Comparison of ENCODE assay signal across 8 mouse cellular contexts in the genomic region with DNA sequence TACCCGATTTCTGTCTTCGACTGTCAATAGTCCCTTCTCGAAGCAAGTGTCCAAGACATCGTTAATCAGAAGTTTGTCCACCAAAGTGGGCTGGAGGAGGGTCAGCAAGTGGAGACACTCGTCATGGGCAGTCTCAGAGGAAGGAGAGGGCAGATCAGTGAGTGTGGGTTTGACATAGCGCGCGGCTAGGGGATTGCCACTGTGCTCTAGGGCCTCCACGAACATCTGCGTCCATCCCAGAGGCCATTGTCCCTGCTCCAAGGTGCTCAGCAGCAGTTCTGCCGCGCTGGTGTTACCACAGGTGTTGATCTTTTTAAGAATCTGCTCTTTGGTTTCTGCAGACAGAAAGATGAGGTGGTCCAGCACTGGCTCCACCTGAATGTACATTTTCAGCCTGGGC. TPM values are rescaled to one million over a fixed set of nuclear protein-coding genes. Genes with fewer than 3 reads are reported as not detected.
DNase-seq lines count a peak whose midpoint lies in the region; ATAC-seq lines count a peak whose summit lies in the region.

No protein-coding gene starts in this region.

- H3K4me3 ChIP-seq in hindbrain, embryonic 12.5 days: peak overlapping the region; percentile 44
- peak overlapping the region; percentile 71 for H3K4me3 ChIP-seq in liver, embryonic 11.5 days (ENCODE audit: low read depth, low read length)

- intact Hi-C loops in gastrocnemius, postnatal 14 days (cut with DNase I; ENCODE audit: low total_unique reads): no loop called here

- H3K27me3 ChIP-seq in hindbrain, embryonic 12.5 days: peaks cover 8% of the 10 kb centered on the region; the same call in 1 of the 2 replicates
- no peaks in the 10 kb centered on the region for H3K27me3 ChIP-seq in liver, embryonic 11.5 days (replicated peaks; ENCODE audit: control insufficient read depth, insufficient read depth, low read length)

- WGBS in hindbrain, embryonic 12.5 days: 37% methylated on average over 12 of the region's 12 CpGs
- WGBS in liver, embryonic 11.5 days: 27% methylated on average over 12 of the region's 12 CpGs

- peak overlapping the region; percentile 74 for H3K4me2 ChIP-seq in hindbrain, embryonic 12.5 days (replicated peaks)
- peak overlapping the region; percentile 68 for H3K4me2 ChIP-seq in liver, embryonic 11.5 days

- H3K27ac ChIP-seq in hindbrain, embryonic 12.5 days: no peak overlapping the region
- H3K27ac ChIP-seq in liver, embryonic 11.5 days (ENCODE audit: low read depth, low read length): peak overlapping the region; percentile 43; the same call in 1 of the 2 replicates

- no peaks in the 10 kb centered on the region for H3K9me3 ChIP-seq in hindbrain, embryonic 12.5 days (replicated peaks)
- H3K9me3 ChIP-seq in liver, embryonic 11.5 days (ENCODE audit: control insufficient read depth, low read length): no peaks in the 10 kb centered on the region

- H3K4me1 ChIP-seq in hindbrain, embryonic 12.5 days: peaks cover 13% of the 10 kb centered on the region
- H3K4me1 ChIP-seq in liver, embryonic 11.5 days (replicated peaks; ENCODE audit: control insufficient read depth, insufficient read depth, low read length): no peaks in the 10 kb centered on the region; the same call in 1 of the 2 replicates

- peak; percentile 53 for ATAC-seq in erythroblast, adult 5-6 weeks (replicated peaks; ENCODE audit: low FRiP score, poor library complexity, severe bottlenecking)
- ATAC-seq in hindbrain, embryonic 12.5 days (ENCODE audit: low FRiP score): peak; percentile 20; the same call in 1 of the 2 replicates
- ATAC-seq in liver, embryonic 11.5 days (replicated peaks; ENCODE audit: low FRiP score): peak; percentile 46
- ATAC-seq in frontal cortex, adult (ENCODE audit: low TSS enrichment): no peak

- H3K9ac ChIP-seq in hindbrain, embryonic 12.5 days: 0 out of 2 replicates have a peak overlapping the region, but pooled peaks have one; percentile 41
- peak overlapping the region; percentile 80 for H3K9ac ChIP-seq in liver, embryonic 11.5 days (ENCODE audit: low read depth, low read length)

- DNase-seq in gastrocnemius, adult 18-20 months (ENCODE audit: low spot score): peak; percentile 10
- DNase-seq in gastrocnemius, postnatal 14 days: no peak
- no peak for DNase-seq in liver, embryonic 11.5 days (ENCODE audit: low spot score)
- DNase-seq in natural killer cell, adult 2 months (ENCODE audit: low spot score in 2 of 2): peak; percentile 25 to 46
- no peak for DNase-seq in urinary bladder, postnatal 10 days (ENCODE audit: low spot score)

- no peaks in the 10 kb centered on the region for H3K36me3 ChIP-seq in hindbrain, embryonic 12.5 days
- no peaks in the 10 kb centered on the region for H3K36me3 ChIP-seq in liver, embryonic 11.5 days (ENCODE audit: control insufficient read depth, insufficient read depth, low read length)

RNA-seq across cellular contexts. Expression of gene Ifih1, which starts 0.6 kb away (rescaled TPM):
- total RNA-seq in gastrocnemius, adult 18-20 months (2021): 1 to 10 TPM; 3.5 to 3.8 TPM
- total RNA-seq in gastrocnemius, postnatal 14 days (2021): 1 to 10 TPM; 1.9 to 2.7 TPM
- total RNA-seq in erythroblast, adult 5-6 weeks (2015; ENCODE audit: low replicate concordance): 26.3 and 28.8 TPM in 2 replicates
- total RNA-seq in erythroblast, adult 5-6 weeks (2017; ENCODE audit: low replicate concordance): 39.8 and 51.7 TPM in 2 replicates
- polyA plus RNA-seq in hindbrain, embryonic 12.5 days (2016; fragmentation: Nextera tagmentation; extraction: Ambion mirVana): 2.0 and 2.3 TPM in 2 replicates
- polyA plus RNA-seq in liver, embryonic 11.5 days (2014; fragmentation: Nextera tagmentation; extraction: Ambion mirVana): 2.9 and 3.9 TPM in 2 replicates

RNA-seq across cellular contexts. Expression of gene Gca, which starts 18.6 kb away (rescaled TPM):
- total RNA-seq in gastrocnemius, adult 18-20 months (2021): 1 to 10 TPM; 6.4 to 8.3 TPM
- 1 to 10 TPM; 2.5 to 2.7 TPM for total RNA-seq in gastrocnemius, postnatal 14 days (2021)
- total RNA-seq in erythroblast, adult 5-6 weeks (2015; ENCODE audit: low replicate concordance): 29.8 and 37.0 TPM in 2 replicates
- total RNA-seq in erythroblast, adult 5-6 weeks (2017; ENCODE audit: low replicate concordance): 13.7 and 21.0 TPM in 2 replicates
- polyA plus RNA-seq in hindbrain, embryonic 12.5 days (2016; fragmentation: Nextera tagmentation; extraction: Ambion mirVana): 3.0 TPM in 2 replicates
- polyA plus RNA-seq in liver, embryonic 11.5 days (2014; fragmentation: Nextera tagmentation; extraction: Ambion mirVana): 2.6 and 3.1 TPM in 2 replicates

Comparison
In these comparisons a context has a peak if more than half of its experiments do, and no peak if none do; other contexts are left out.
1. DNase-seq: peak in gastrocnemius, adult 18-20 months (single experiment) and natural killer cell, adult 2 months (2 of 2); none in gastrocnemius, postnatal 14 days (single experiment), liver, embryonic 11.5 days (single experiment) and urinary bladder, postnatal 10 days (single experiment).
2. RNA of gene Ifih1, which starts 0.6 kb away (total RNA-seq): 26.3 to 51.7 TPM in erythroblast, adult 5-6 weeks; 3.5 to 3.8 TPM in gastrocnemius, adult 18-20 months and 1.9 to 2.7 TPM in gastrocnemius, postnatal 14 days; every median in the first group is over 4 times any median in the second.